Mouse (Mus musculus) ES-E14 (cell line): ENCODE measurements around the gene Cd302. TPM values are rescaled to one million over a fixed set of nuclear protein-coding genes. Genes with fewer than 3 reads are reported as not detected.

Source experiments
- DNase-seq: peaks from one replicate; pipeline ENCODE4 v3.0.0-alpha.2; 2013; ENCODE audit warnings: low read depth, low spot score
- H3K27ac ChIP-seq: 2 replicates; pipeline ENCODE4 v1.5.1; 2012; ENCODE audit warnings: low read depth, mild to moderate bottlenecking, low read length, moderate library complexity, mixed read lengths; ENCODE audit not compliant: poor library complexity, insufficient read depth, severe bottlenecking
- H3K36me3 ChIP-seq: 2 replicates; pipeline ENCODE4 v1.6.1; 2012; ENCODE audit warnings: mild to moderate bottlenecking, low read length, moderate library complexity, mixed read lengths; ENCODE audit not compliant: control insufficient read depth, poor library complexity, insufficient read depth, severe bottlenecking
- H3K4me1 ChIP-seq, 2 experiments: fragments of 150-350 bp in 1 of 2; sonication (generic) in 1 of 2; 2 replicates each; pipeline ENCODE4 v1.6.1; 2012; ENCODE audit warnings: low read length in 2 of 2, mild to moderate bottlenecking in 1 of 2, mixed read lengths in 1 of 2; ENCODE audit not compliant: control insufficient read depth in 2 of 2, insufficient read depth in 2 of 2, poor library complexity in 1 of 2
- H3K4me3 ChIP-seq, 2 experiments: fragments of 150-350 bp in 1 of 2; sonication (generic) in 1 of 2; 2 replicates each; pipeline ENCODE4 v1.5.1; 2012; ENCODE audit warnings: low read length in 2 of 2, low read depth in 1 of 2, mild to moderate bottlenecking in 1 of 2, mixed read lengths in 1 of 2; ENCODE audit not compliant: insufficient read depth in 1 of 2, poor library complexity in 1 of 2, severe bottlenecking in 1 of 2
- H3K9ac ChIP-seq: 2 replicates; pipeline ENCODE4 v1.6.1; 2012; ENCODE audit warnings: low read depth, mild to moderate bottlenecking, low read length, mixed read lengths; ENCODE audit not compliant: poor library complexity, insufficient read depth, severe bottlenecking
- H3K9me3 ChIP-seq: fragments of 150-350 bp; sonication (generic); 2 replicates; pipeline ENCODE4 v1.6.1; 2012; ENCODE audit warnings: low read depth, mild to moderate bottlenecking, low read length; ENCODE audit not compliant: control insufficient read depth, insufficient read depth
- CHD2 ChIP-seq: IDR thresholded peaks from 2 replicates; pipeline ENCODE4 v1.6.1; 2014; ENCODE audit warnings: mild to moderate bottlenecking, low read depth, low read length, inconsistent platforms
- HCFC1 ChIP-seq: IDR thresholded peaks from 2 replicates; pipeline ENCODE4 v1.6.1; 2012; ENCODE audit warnings: low read length, inconsistent platforms, borderline replicate concordance; ENCODE audit not compliant: insufficient read depth
- MAFK ChIP-seq: IDR thresholded peaks from 2 replicates; pipeline ENCODE4 v1.6.1; 2014; ENCODE audit warnings: mild to moderate bottlenecking, low read depth, low read length, inconsistent platforms; ENCODE audit not compliant: insufficient read depth
- ZC3H11A ChIP-seq: IDR thresholded peaks from 2 replicates; pipeline ENCODE4 v1.6.1; 2012; ENCODE audit warnings: low read depth, mild to moderate bottlenecking, inconsistent platforms, low read length, borderline replicate concordance
- ZNF384 ChIP-seq: IDR thresholded peaks from 2 replicates; pipeline ENCODE4 v1.6.1; 2012; ENCODE audit warnings: low read depth, low read length, inconsistent platforms
- in situ Hi-C, 2 experiments: fragments of 600-800 bp; cut with MboI; formaldehyde crosslinking; loops; one replicate each; pipeline ENCODE4 v1.15.1; 2025; ENCODE audit warnings: low sequenced_read_pairs in 2 of 2, inconsistent platforms in 1 of 2; ENCODE audit not compliant: unreplicated experiment in 2 of 2
- total RNA-seq: library from RNA; depleted of rRNA; stranded (reverse); fragments of 300-350 nt; gene quantifications from 2 replicates; pipeline ENCODE4 v1.2.3, GENCODE M21; 2012

Cd302 gene
- total RNA-seq, 1 experiment: 2.5 TPM

DNA sequence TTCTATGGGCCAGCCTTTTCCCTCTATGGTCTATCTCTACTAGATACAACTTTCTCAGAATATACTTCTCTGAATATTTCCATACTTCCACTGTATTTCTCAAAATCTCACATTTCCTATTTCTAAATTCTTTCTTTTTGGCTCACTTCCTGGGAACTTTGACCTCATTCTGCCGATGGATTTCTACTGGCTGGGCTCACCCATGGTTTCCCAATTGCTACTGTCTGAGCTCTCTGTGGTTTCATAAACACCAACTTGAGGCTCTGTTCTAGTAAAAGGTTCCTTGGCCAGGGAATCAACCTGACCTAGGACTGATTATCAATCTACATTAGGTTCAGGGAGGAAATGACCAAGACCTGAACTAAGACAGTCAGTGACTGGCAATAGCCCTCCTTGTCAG is 5.2 kb upstream of the Cd302 start:
- Histone ChIP-seq H3K4me1 (no peaks in the 10 kb centered on the region), H3K36me3 (no peaks in the 10 kb centered on the region), H3K9me3 (no peaks in the 10 kb centered on the region), H3K9ac (no peak overlapping the region), H3K27ac (no peak overlapping the region), H3K4me3 (no peak overlapping the region)
- no peak for DNase-seq
- no peak for TF ChIP-seq MAFK
- no peak for TF ChIP-seq HCFC1
- TF ChIP-seq ZNF384: no peak
- in situ Hi-C loops: no loop called here

DNA sequence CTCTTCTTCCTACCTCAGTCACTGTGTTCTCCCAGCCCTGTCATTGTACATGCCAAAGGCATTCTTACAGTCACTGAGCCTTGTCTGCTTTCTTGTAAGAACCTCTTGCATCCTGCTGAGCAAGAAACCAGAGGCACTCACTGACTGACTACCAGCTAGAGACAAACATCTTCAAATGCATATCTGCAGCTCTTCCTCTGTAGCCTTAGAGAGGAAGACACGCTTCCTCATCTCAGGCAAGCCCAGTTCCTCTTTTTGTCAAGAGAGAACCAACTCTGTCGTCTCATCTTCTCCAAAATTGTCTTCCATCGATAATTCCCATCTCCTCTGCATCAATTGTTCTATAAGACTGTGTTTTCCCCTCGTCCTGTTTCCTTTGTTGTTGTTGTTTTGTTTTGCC is 4.3 kb upstream of the Cd302 start:
- Histone ChIP-seq H3K36me3 (no peaks in the 10 kb centered on the region), H3K27ac (no peak overlapping the region), H3K4me3 (no peak overlapping the region), H3K4me1 (peaks cover 0 to 2% of the 10 kb centered on the region in 2 experiments; a peak in 1 of 4 replicates), H3K9ac (no peak overlapping the region), H3K9me3 (no peaks in the 10 kb centered on the region)
- in situ Hi-C loops: no loop called here
- TF ChIP-seq MAFK (no peak), HCFC1 (no peak), ZNF384 (no peak), CHD2 (no peak), ZC3H11A (no peak)
- DNase-seq: no peak

DNA sequence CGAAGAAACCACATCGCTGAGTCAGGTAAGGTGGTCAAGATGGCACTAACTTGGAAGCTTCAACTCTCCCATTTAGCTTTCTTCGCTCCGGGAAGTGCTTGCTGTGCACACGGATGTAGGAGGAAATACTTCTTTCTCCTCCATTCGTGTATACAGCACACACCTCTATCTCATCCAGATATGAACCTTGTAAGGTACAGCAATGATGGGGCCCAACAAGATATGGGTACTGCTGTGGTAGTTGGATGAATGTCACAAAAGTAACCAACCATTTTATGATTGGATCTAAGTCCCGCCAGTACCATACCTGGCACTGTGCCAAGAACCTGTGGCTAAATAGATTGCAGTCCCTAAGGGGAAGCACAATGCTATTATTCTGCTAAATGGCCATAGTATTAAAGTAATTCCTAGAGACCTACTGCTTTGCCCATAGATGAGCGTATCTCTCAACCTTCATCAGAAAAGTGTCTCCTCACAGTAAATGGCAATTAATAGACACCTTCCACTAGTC is 874 bp upstream of the Cd302 start:
- Histone ChIP-seq H3K4me3 (no peak overlapping the region), H3K9ac (no peak overlapping the region), H3K27ac (no peak overlapping the region), H3K9me3 (no peaks in the 10 kb centered on the region), H3K4me1 (peaks cover 0 to 4% of the 10 kb centered on the region in 2 experiments; a peak in 1 of 4 replicates), H3K36me3 (no peaks in the 10 kb centered on the region)
- TF ChIP-seq MAFK (no peak), HCFC1 (no peak)
- in situ Hi-C loops: no loop called here
- DNase-seq: no peak

- TF ChIP-seq ZC3H11A (no peak), ZNF384 (no peak), MAFK (no peak), CHD2 (no peak), HCFC1 (no peak)
- Histone ChIP-seq H3K9me3 (no peaks in the 10 kb centered on the region), H3K36me3 (no peaks in the 10 kb centered on the region), H3K4me3 (peak overlapping the region; percentile 58 to 61), H3K4me1 (peaks cover 0 to 4% of the 10 kb centered on the region in 2 experiments; a peak in 1 of 4 replicates), H3K9ac (peak overlapping the region; percentile 35), H3K27ac (no peak overlapping the region)
- in situ Hi-C loops: no loop called here
- DNase-seq: no peak
Measured at GRCm38 (mm10) chr2:60283751-60284466, 379 bp downstream of the Cd302 start.

DNA sequence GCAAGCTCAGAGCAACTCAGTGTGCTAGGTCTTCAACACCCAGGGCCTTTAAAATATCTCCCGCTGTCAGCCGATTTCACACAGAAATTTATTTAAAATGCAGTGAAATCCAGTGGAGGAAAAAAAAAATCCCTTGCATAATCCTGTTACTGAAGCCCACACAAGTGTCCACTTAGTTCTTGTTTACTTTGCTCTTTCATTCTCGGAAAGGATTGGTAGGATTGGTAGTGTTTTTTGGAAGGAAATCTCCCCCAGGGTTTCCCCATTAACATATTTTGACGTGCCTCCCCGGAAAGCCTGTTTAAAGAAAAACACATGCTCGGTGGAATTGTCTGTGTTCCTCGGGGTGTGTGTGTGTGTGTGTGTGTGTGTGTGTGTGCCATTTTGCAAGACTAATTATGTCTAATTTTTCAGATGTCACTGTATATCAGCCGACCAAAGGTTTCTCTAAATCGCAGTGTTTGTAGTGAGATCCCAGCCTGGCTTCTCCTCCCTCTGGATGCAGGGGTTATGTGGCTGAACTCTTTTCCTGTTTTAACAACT is 1.0 kb downstream of the Cd302 start:
- TF ChIP-seq ZC3H11A (no peak), MAFK (no peak)
- Histone ChIP-seq H3K27ac (no peak overlapping the region), H3K4me1 (peaks cover 0 to 4% of the 10 kb centered on the region in 2 experiments; a peak in 1 of 4 replicates), H3K9ac (peak overlapping the region; percentile 35), H3K36me3 (no peaks in the 10 kb centered on the region), H3K4me3 (peak overlapping the region; percentile 58 to 61), H3K9me3 (no peaks in the 10 kb centered on the region)
- in situ Hi-C loops: no loop called here
- DNase-seq: no peak
